Mouse (Mus musculus) embryo, embryonic 10 days (tissue): Measurements from ENCODE around the gene Il21r.

Experiments used
- DNase-seq: peaks from one replicate; pipeline ENCODE4 v3.0.0-alpha.2; 2015; ENCODE audit warnings: low spot score

Gene Il21r

GRCm38 (mm10) chr7:125600612-125601279 lies 2.5 kb upstream of the Il21r start:
- DNase-seq = no peak

GRCm38 (mm10) chr7:125601280-125601670 lies 2.0 kb upstream of the Il21r start:
- no peak for DNase-seq

GRCm38 (mm10) chr7:125601821-125602448 lies 1.3 kb upstream of the Il21r start:
- no peak for DNase-seq

GRCm38 (mm10) chr7:125604362-125605319 lies 1.4 kb downstream of the Il21r start:
- DNase-seq = no peak

GRCm38 (mm10) chr7:125605725-125606139 lies 2.5 kb downstream of the Il21r start:
- no peak for DNase-seq

- DNase-seq = no peak
These were observed 3.3 kb downstream of the Il21r start for GRCm38 (mm10) chr7:125606265-125607164.

GRCm38 (mm10) chr7:125607384-125608182 lies 4.4 kb downstream of the Il21r start:
- DNase-seq = no peak

- DNase-seq = no peak
These were observed 5.0 kb downstream of the Il21r start for GRCm38 (mm10) chr7:125608183-125608688.

- DNase-seq = no peak
These were observed 10.3 kb downstream of the Il21r start for GRCm38 (mm10) chr7:125613579-125613978.

- DNase-seq = no peak
These were observed 12.2 kb downstream of the Il21r start for GRCm38 (mm10) chr7:125615453-125615852.

GRCm38 (mm10) chr7:125618016-125618415 lies 14.8 kb downstream of the Il21r start:
- no peak for DNase-seq

GRCm38 (mm10) chr7:125620077-125620476 lies 16.8 kb downstream of the Il21r start:
- DNase-seq = no peak

- DNase-seq = no peak
These were observed 19.8 kb downstream of the Il21r start for GRCm38 (mm10) chr7:125622741-125623685.

- DNase-seq = no peak
These were observed 22.0 kb downstream of the Il21r start for GRCm38 (mm10) chr7:125625219-125625618.

GRCm38 (mm10) chr7:125625829-125626228 lies 22.6 kb downstream of the Il21r start:
- no peak for DNase-seq

- DNase-seq = no peak
These were observed 27.1 kb downstream of the Il21r start for GRCm38 (mm10) chr7:125630317-125630716.

GRCm38 (mm10) chr7:125630989-125631388 lies 27.8 kb downstream of the Il21r start:
- no peak for DNase-seq

GRCm38 (mm10) chr7:125637220-125638140 lies 34.3 kb downstream of the Il21r start:
- DNase-seq = no peak
